Mouse (Mus musculus): ENCODE measurements at regions not wholly inside any gene's neighbourhood (a gene's known extent, or its start where the extent isn't known, plus 50 kb on each side); places are given as distances from the start of the nearest gene placed in this dataset.

- no peaks in the 10 kb centered on the region for H3K27me3 ChIP-seq (ENCODE audit: insufficient read depth, low read length)
- TF ChIP-seq CTCF (conservative IDR thresholded peaks at IDR 0.05; ENCODE audit: low read length) (peak; percentile 39), NANOG (IDR thresholded peaks at IDR 0.05; ENCODE audit: borderline replicate concordance, low read length) (no peak)
- H3K36me3 ChIP-seq (ENCODE audit: insufficient read depth, low read length), result no peaks in the 10 kb centered on the region
- no peak overlapping the region for H3K4me3 ChIP-seq (replicated peaks; ENCODE audit: low read length)
- no peaks in the 10 kb centered on the region for H3K4me1 ChIP-seq (replicated peaks; ENCODE audit: low read depth, low read length)
- H3K9me3 ChIP-seq (ENCODE audit: low read length), result no peaks in the 10 kb centered on the region
Measured at GRCm38 (mm10) chr16:49529060-49529459, 170.0 kb upstream of the Ift57 start.

- no peak for TF ChIP-seq POU5F1 (IDR thresholded peaks at IDR 0.05; ENCODE audit: borderline replicate concordance, low read length)
- no peak for TF ChIP-seq NANOG (IDR thresholded peaks at IDR 0.05; ENCODE audit: borderline replicate concordance, low read length)
- no peak for TF ChIP-seq CTCF (conservative IDR thresholded peaks at IDR 0.05; ENCODE audit: low read length)
- Histone ChIP-seq H3K4me3 (replicated peaks; ENCODE audit: low read length) (no peak overlapping the region), H3K9me3 (ENCODE audit: low read length) (no peaks in the 10 kb centered on the region), H3K4me1 (replicated peaks; ENCODE audit: low read depth, low read length) (no peaks in the 10 kb centered on the region), H3K27me3 (ENCODE audit: insufficient read depth, low read length) (no peaks in the 10 kb centered on the region), H3K36me3 (ENCODE audit: insufficient read depth, low read length) (no peaks in the 10 kb centered on the region)
Measured at GRCm38 (mm10) chr16:49530051-49530450, 169.0 kb upstream of the Ift57 start.

GRCm38 (mm10) chr16:49532071-49532686 lies 166.9 kb upstream of the Ift57 start:
- H3K4me1 ChIP-seq (replicated peaks; ENCODE audit: low read depth, low read length), result no peaks in the 10 kb centered on the region
- H3K4me3 ChIP-seq (replicated peaks; ENCODE audit: low read length), result no peak overlapping the region
- H3K9me3 ChIP-seq (ENCODE audit: low read length), result no peaks in the 10 kb centered on the region
- H3K27me3 ChIP-seq (ENCODE audit: insufficient read depth, low read length), result no peaks in the 10 kb centered on the region
- no peaks in the 10 kb centered on the region for H3K36me3 ChIP-seq (ENCODE audit: insufficient read depth, low read length)
- TF ChIP-seq NANOG (IDR thresholded peaks at IDR 0.05; ENCODE audit: borderline replicate concordance, low read length) (no peak), POU5F1 (IDR thresholded peaks at IDR 0.05; ENCODE audit: borderline replicate concordance, low read length) (no peak), CTCF (conservative IDR thresholded peaks at IDR 0.05; ENCODE audit: low read length) (no peak)

GRCm38 (mm10) chr16:49533498-49533998 lies 165.5 kb upstream of the Ift57 start:
- Histone ChIP-seq H3K4me3 (replicated peaks; ENCODE audit: low read length) (no peak overlapping the region), H3K9me3 (ENCODE audit: low read length) (no peaks in the 10 kb centered on the region), H3K27me3 (ENCODE audit: insufficient read depth, low read length) (no peaks in the 10 kb centered on the region), H3K4me1 (replicated peaks; ENCODE audit: low read depth, low read length) (no peaks in the 10 kb centered on the region), H3K36me3 (ENCODE audit: insufficient read depth, low read length) (no peaks in the 10 kb centered on the region)
- TF ChIP-seq CTCF (conservative IDR thresholded peaks at IDR 0.05; ENCODE audit: low read length), result no peak
- no peak for TF ChIP-seq POU5F1 (IDR thresholded peaks at IDR 0.05; ENCODE audit: borderline replicate concordance, low read length)
- TF ChIP-seq NANOG (IDR thresholded peaks at IDR 0.05; ENCODE audit: borderline replicate concordance, low read length), result no peak

- H3K9me3 ChIP-seq (ENCODE audit: low read length), result no peaks in the 10 kb centered on the region
- no peaks in the 10 kb centered on the region for H3K4me1 ChIP-seq (replicated peaks; ENCODE audit: low read depth, low read length)
- no peak for TF ChIP-seq CTCF (conservative IDR thresholded peaks at IDR 0.05; ENCODE audit: low read length)
- TF ChIP-seq POU5F1 (IDR thresholded peaks at IDR 0.05; ENCODE audit: borderline replicate concordance, low read length), result no peak
- no peak for TF ChIP-seq NANOG (IDR thresholded peaks at IDR 0.05; ENCODE audit: borderline replicate concordance, low read length)
- no peak overlapping the region for H3K4me3 ChIP-seq (replicated peaks; ENCODE audit: low read length)
- H3K36me3 ChIP-seq (ENCODE audit: insufficient read depth, low read length), result no peaks in the 10 kb centered on the region
- H3K27me3 ChIP-seq (ENCODE audit: insufficient read depth, low read length), result no peaks in the 10 kb centered on the region
Measured at GRCm38 (mm10) chr16:49550231-49550630, 148.8 kb upstream of the Ift57 start.

- TF ChIP-seq NANOG (IDR thresholded peaks at IDR 0.05; ENCODE audit: borderline replicate concordance, low read length) (no peak), CTCF (conservative IDR thresholded peaks at IDR 0.05; ENCODE audit: low read length) (no peak), POU5F1 (IDR thresholded peaks at IDR 0.05; ENCODE audit: borderline replicate concordance, low read length) (no peak)
- Histone ChIP-seq H3K36me3 (ENCODE audit: insufficient read depth, low read length) (no peaks in the 10 kb centered on the region), H3K4me3 (replicated peaks; ENCODE audit: low read length) (no peak overlapping the region), H3K27me3 (ENCODE audit: insufficient read depth, low read length) (no peaks in the 10 kb centered on the region), H3K4me1 (replicated peaks; ENCODE audit: low read depth, low read length) (no peaks in the 10 kb centered on the region), H3K9me3 (ENCODE audit: low read length) (no peaks in the 10 kb centered on the region)
Measured at GRCm38 (mm10) chr16:49570031-49570430, 129.0 kb upstream of the Ift57 start.

GRCm38 (mm10) chr16:49572485-49573170 lies 126.4 kb upstream of the Ift57 start:
- Histone ChIP-seq H3K27me3 (ENCODE audit: insufficient read depth, low read length) (no peaks in the 10 kb centered on the region), H3K9me3 (ENCODE audit: low read length) (no peaks in the 10 kb centered on the region), H3K4me3 (replicated peaks; ENCODE audit: low read length) (no peak overlapping the region), H3K4me1 (replicated peaks; ENCODE audit: low read depth, low read length) (no peaks in the 10 kb centered on the region), H3K36me3 (ENCODE audit: insufficient read depth, low read length) (no peaks in the 10 kb centered on the region)
- TF ChIP-seq CTCF (conservative IDR thresholded peaks at IDR 0.05; ENCODE audit: low read length), result no peak
- TF ChIP-seq POU5F1 (IDR thresholded peaks at IDR 0.05; ENCODE audit: borderline replicate concordance, low read length), result no peak
- no peak for TF ChIP-seq NANOG (IDR thresholded peaks at IDR 0.05; ENCODE audit: borderline replicate concordance, low read length)

- Histone ChIP-seq H3K9me3 (ENCODE audit: low read length) (no peaks in the 10 kb centered on the region), H3K27me3 (ENCODE audit: insufficient read depth, low read length) (no peaks in the 10 kb centered on the region), H3K4me1 (replicated peaks; ENCODE audit: low read depth, low read length) (no peaks in the 10 kb centered on the region), H3K36me3 (ENCODE audit: insufficient read depth, low read length) (no peaks in the 10 kb centered on the region), H3K4me3 (replicated peaks; ENCODE audit: low read length) (no peak overlapping the region)
- TF ChIP-seq POU5F1 (IDR thresholded peaks at IDR 0.05; ENCODE audit: borderline replicate concordance, low read length) (no peak), NANOG (IDR thresholded peaks at IDR 0.05; ENCODE audit: borderline replicate concordance, low read length) (no peak), CTCF (conservative IDR thresholded peaks at IDR 0.05; ENCODE audit: low read length) (no peak)
Measured at GRCm38 (mm10) chr16:49573171-49573517, 125.9 kb upstream of the Ift57 start.

Measured in E14TG2a.4 (cell line).